In genomic region chr19:17230013-17230412, GRCm38 (mm10) we compare ENCODE assay signal across 12 mouse cellular contexts.
"Had no signal": no experiment of that assay in that cellular context is flagged by ENCODE, and none has a peak within 500 bp of the region (broad histone marks: within the 10 kb centered on the region; RNA-seq: fewer than 3 reads in every experiment).

No protein-coding gene starts in this region.

- H3K4me3 ChIP-seq: kidney, embryonic 15.5 days; limb, embryonic 13.5 days; midbrain, embryonic 12.5 days; neural tube, embryonic 13.5 days; stomach, embryonic 15.5 days had no signal

- H3K27me3 ChIP-seq: kidney, embryonic 15.5 days; limb, embryonic 13.5 days; midbrain, embryonic 12.5 days; neural tube, embryonic 13.5 days; stomach, embryonic 15.5 days had no signal

- ATAC-seq: midbrain, embryonic 16.5 days had no signal

- H3K9me3 ChIP-seq: kidney, embryonic 15.5 days; midbrain, embryonic 12.5 days; neural tube, embryonic 13.5 days; stomach, embryonic 15.5 days had no signal

- H3K4me2 ChIP-seq: kidney, embryonic 15.5 days; limb, embryonic 13.5 days; midbrain, embryonic 12.5 days; neural tube, embryonic 13.5 days; stomach, embryonic 15.5 days had no signal

- H3K36me3 ChIP-seq: kidney, embryonic 15.5 days; limb, embryonic 13.5 days; midbrain, embryonic 12.5 days; neural tube, embryonic 13.5 days; stomach, embryonic 15.5 days had no signal

- H3K9ac ChIP-seq: kidney, embryonic 15.5 days; limb, embryonic 13.5 days; midbrain, embryonic 12.5 days; neural tube, embryonic 13.5 days; stomach, embryonic 15.5 days had no signal

- H3K4me1 ChIP-seq: kidney, embryonic 15.5 days; neural tube, embryonic 13.5 days; stomach, embryonic 15.5 days had no signal

- H3K27ac ChIP-seq: kidney, embryonic 15.5 days; limb, embryonic 13.5 days; midbrain, embryonic 12.5 days; neural tube, embryonic 13.5 days; stomach, embryonic 15.5 days had no signal

- DNase-seq: kidney, adult 2 months; kidney, postnatal 14 days; left cerebral cortex, postnatal 4 days; lung, adult 18-20 months; right cerebral cortex, postnatal 14 days; thymus, postnatal 4 days had no signal
